Mouse (Mus musculus) midbrain, embryonic 16.5 days (tissue): Measurements from ENCODE around the gene Rps16. TPM values are rescaled to one million over a fixed set of nuclear protein-coding genes. Genes with fewer than 3 reads are reported as not detected.
A peak's percentile ranks its signal among the peaks of the same experiment; 100 is the strongest.

Source experiments
- ATAC-seq: fragments of 200-750 bp; cut with Nextera tagmentation; 2 replicates; pipeline ENCODE4 v1.8.0; 2017; ENCODE audit warnings: moderate TSS enrichment
- H3K27ac ChIP-seq: fragments of 300-500 bp; sonication (generic); 2 replicates; pipeline ENCODE4 v1.5.1; 2014; ENCODE audit warnings: mild to moderate bottlenecking, low read length, mixed read lengths
- H3K27me3 ChIP-seq: fragments of 300-500 bp; sonication (generic); 2 replicates; pipeline ENCODE4 v1.6.1; 2014; ENCODE audit warnings: low read depth, low read length, mixed read lengths; ENCODE audit not compliant: control insufficient read depth, insufficient read depth
- H3K36me3 ChIP-seq: fragments of 300-500 bp; sonication (generic); 2 replicates; pipeline ENCODE4 v1.6.1; 2014; ENCODE audit warnings: mild to moderate bottlenecking, low read length, moderate library complexity, mixed read lengths; ENCODE audit not compliant: control insufficient read depth, insufficient read depth
- H3K4me1 ChIP-seq: fragments of 300-500 bp; sonication (generic); 2 replicates; pipeline ENCODE4 v1.6.1; 2014; ENCODE audit warnings: mild to moderate bottlenecking, low read length, mixed read lengths; ENCODE audit not compliant: control insufficient read depth, insufficient read depth
- H3K4me2 ChIP-seq: fragments of 300-500 bp; sonication (generic); 2 replicates; pipeline ENCODE4 v1.6.1; 2014; ENCODE audit warnings: mild to moderate bottlenecking, low read length, mixed read lengths
- H3K4me3 ChIP-seq: fragments of 300-500 bp; sonication (generic); 2 replicates; pipeline ENCODE4 v1.5.1; 2014; ENCODE audit warnings: low read depth, mild to moderate bottlenecking, low read length, moderate library complexity, mixed read lengths
- H3K9ac ChIP-seq: fragments of 300-500 bp; sonication (generic); 2 replicates; pipeline ENCODE4 v1.6.1; 2014; ENCODE audit warnings: low read depth, low read length, mixed read lengths
- H3K9me3 ChIP-seq: fragments of 300-500 bp; sonication (generic); replicated peaks from 2 replicates; pipeline ENCODE4 v1.6.1; 2014; ENCODE audit warnings: mild to moderate bottlenecking, low read length, mixed read lengths; ENCODE audit not compliant: control insufficient read depth, poor library complexity, severe bottlenecking
- WGBS: fragments of 180-500 bp; shearing (Covaris S2); extraction: QIAGEN DNeasy Blood & Tissue Kit; methylation state at CpG from one replicate; pipeline ENCODE4 v1.1.7; 2014; 5-methylcytosine and 5-hydroxymethylcytosine counted together
- polyA plus RNA-seq: library from polyadenylated mRNA; unstranded; fragments of >200 nt; fragmentation: Nextera tagmentation; extraction: Ambion mirVana; gene quantifications from 2 replicates; pipeline ENCODE4 v1.2.1, GENCODE M21; 2015

The Rps16 gene
- polyA plus RNA-seq, 1 experiment from 2014 or later, result 435 TPM

GRCm38 (mm10) chr7:28318714-28319113, 31.7 kb upstream of the Rps16 start:
- Histone ChIP-seq H3K4me3 (no peak overlapping the region), H3K27me3 (no peaks in the 10 kb centered on the region), H3K4me1 (no peaks in the 10 kb centered on the region), H3K4me2 (no peak overlapping the region), H3K36me3 (peaks cover 80% of the 10 kb centered on the region), H3K9me3 (no peaks in the 10 kb centered on the region), H3K9ac (no peak overlapping the region), H3K27ac (no peak overlapping the region)
- 95% methylated on average over 17 of the region's 17 CpGs for WGBS
- ATAC-seq, result no peak

- WGBS, result 96% methylated on average over 15 of the region's 15 CpGs
- no peaks in the 10 kb centered on the region for H3K9me3 ChIP-seq
- H3K27ac ChIP-seq, result no peak overlapping the region
- no peak overlapping the region for H3K4me2 ChIP-seq
- H3K4me1 ChIP-seq, result no peaks in the 10 kb centered on the region
- no peak overlapping the region for H3K4me3 ChIP-seq
- H3K9ac ChIP-seq, result no peak overlapping the region
- H3K36me3 ChIP-seq, result peaks cover 77% of the 10 kb centered on the region
- H3K27me3 ChIP-seq, result no peaks in the 10 kb centered on the region
- no peak for ATAC-seq
These were observed 28.3 kb upstream of the Rps16 start for GRCm38 (mm10) chr7:28321974-28322720.

- Histone ChIP-seq H3K9ac (no peak overlapping the region), H3K9me3 (no peaks in the 10 kb centered on the region), H3K4me2 (no peak overlapping the region), H3K27ac (no peak overlapping the region), H3K36me3 (peaks cover 61% of the 10 kb centered on the region), H3K4me1 (no peaks in the 10 kb centered on the region), H3K4me3 (no peak overlapping the region), H3K27me3 (no peaks in the 10 kb centered on the region)
- WGBS, result 97% methylated on average over 8 of the region's 8 CpGs
- ATAC-seq, result no peak
These were observed 25.2 kb upstream of the Rps16 start for GRCm38 (mm10) chr7:28325293-28325692.

GRCm38 (mm10) chr7:28326457-28326856, 24.0 kb upstream of the Rps16 start:
- H3K9ac ChIP-seq, result no peak overlapping the region
- 86% methylated on average over 4 of the region's 4 CpGs for WGBS
- no peak overlapping the region for H3K4me3 ChIP-seq
- H3K27ac ChIP-seq, result no peak overlapping the region
- H3K27me3 ChIP-seq, result no peaks in the 10 kb centered on the region
- H3K36me3 ChIP-seq, result peaks cover 58% of the 10 kb centered on the region
- no peak overlapping the region for H3K4me2 ChIP-seq
- H3K4me1 ChIP-seq, result no peaks in the 10 kb centered on the region
- ATAC-seq, result no peak
- no peaks in the 10 kb centered on the region for H3K9me3 ChIP-seq

- H3K9ac ChIP-seq, result no peak overlapping the region
- ATAC-seq, result no peak
- WGBS, result 95% methylated on average over 2 of the region's 2 CpGs
- H3K4me2 ChIP-seq, result no peak overlapping the region
- no peak overlapping the region for H3K4me3 ChIP-seq
- H3K27me3 ChIP-seq, result no peaks in the 10 kb centered on the region
- no peaks in the 10 kb centered on the region for H3K4me1 ChIP-seq
- H3K9me3 ChIP-seq, result no peaks in the 10 kb centered on the region
- H3K27ac ChIP-seq, result no peak overlapping the region
- peaks cover 43% of the 10 kb centered on the region for H3K36me3 ChIP-seq
These were observed 22.2 kb upstream of the Rps16 start for GRCm38 (mm10) chr7:28328260-28328659.

GRCm38 (mm10) chr7:28334534-28334933, 15.9 kb upstream of the Rps16 start:
- peaks cover 11% of the 10 kb centered on the region; the same call in 1 of the 2 replicates for H3K36me3 ChIP-seq
- no peak overlapping the region for H3K4me3 ChIP-seq
- H3K27me3 ChIP-seq, result no peaks in the 10 kb centered on the region
- no peak overlapping the region for H3K27ac ChIP-seq
- no peak overlapping the region for H3K9ac ChIP-seq
- H3K9me3 ChIP-seq, result no peaks in the 10 kb centered on the region
- 92% methylated on average over 4 of the region's 4 CpGs for WGBS
- H3K4me2 ChIP-seq, result no peak overlapping the region
- peaks cover 21% of the 10 kb centered on the region for H3K4me1 ChIP-seq
- no peak for ATAC-seq

GRCm38 (mm10) chr7:28335471-28335870, 15.0 kb upstream of the Rps16 start:
- Histone ChIP-seq H3K4me3 (no peak overlapping the region), H3K4me2 (no peak overlapping the region), H3K27ac (no peak overlapping the region), H3K36me3 (peaks cover 3% of the 10 kb centered on the region; the same call in 1 of the 2 replicates), H3K27me3 (no peaks in the 10 kb centered on the region), H3K9ac (no peak overlapping the region), H3K9me3 (no peaks in the 10 kb centered on the region), H3K4me1 (peaks cover 21% of the 10 kb centered on the region)
- no peak for ATAC-seq
- 93% methylated on average over 2 of the region's 2 CpGs for WGBS

GRCm38 (mm10) chr7:28338108-28338998, 12.1 kb upstream of the Rps16 start, which contains the start of gene Supt5:
Gene Supt5 (minus strand): TSS chr7:28338746.
- no peaks in the 10 kb centered on the region for H3K27me3 ChIP-seq
- peak within 1 kb of the TSS; percentile 96 for H3K9ac ChIP-seq
- no peaks in the 10 kb centered on the region for H3K36me3 ChIP-seq
- H3K9me3 ChIP-seq, result no peaks in the 10 kb centered on the region
- WGBS, result under 1% methylated on average over 77 of the region's 77 CpGs
- peak within 1 kb of the TSS; percentile 97 for H3K4me3 ChIP-seq
- ATAC-seq, result peak; percentile 99
- peak within 1 kb of the TSS; percentile 90 for H3K27ac ChIP-seq
- H3K4me2 ChIP-seq, result peak within 1 kb of the TSS; percentile 71
- H3K4me1 ChIP-seq, result peaks cover 21% of the 10 kb centered on the region
